Mouse (Mus musculus) kidney, postnatal 0 days (tissue): ENCODE results near the gene Sugt1. TPM values are rescaled to one million over a fixed set of nuclear protein-coding genes. Genes with fewer than 3 reads are reported as not detected.
A peak's percentile ranks its signal among the peaks of the same experiment; 100 is the strongest.

ENCODE experiments used
- ATAC-seq: fragments of 200-750 bp; cut with Nextera tagmentation; replicated peaks from 2 replicates; pipeline ENCODE4 v1.8.0; 2017; ENCODE audit warnings: low read depth, moderate number of reproducible peaks, moderate TSS enrichment, moderate library complexity; ENCODE audit not compliant: low FRiP score
- DNase-seq: peaks from one replicate; pipeline ENCODE4 v3.0.0-alpha.2; 2016; ENCODE audit warnings: low spot score
- H3K27ac ChIP-seq: fragments of 300-500 bp; sonication (generic); 2 replicates; pipeline ENCODE4 v1.5.1; 2014; ENCODE audit warnings: mild to moderate bottlenecking
- H3K27me3 ChIP-seq: fragments of 300-500 bp; sonication (generic); 2 replicates; pipeline ENCODE4 v1.6.1; 2014; ENCODE audit warnings: low read length, mixed read lengths; ENCODE audit not compliant: insufficient read depth
- H3K36me3 ChIP-seq: fragments of 300-500 bp; sonication (generic); 2 replicates; pipeline ENCODE4 v1.6.1; 2014; ENCODE audit warnings: low read length, mixed read lengths; ENCODE audit not compliant: insufficient read depth
- H3K4me1 ChIP-seq: fragments of 300-500 bp; sonication (generic); replicated peaks from 2 replicates; pipeline ENCODE4 v1.6.1; 2014; ENCODE audit warnings: antibody characterized with exemption, low read length, mixed read lengths; ENCODE audit not compliant: insufficient read depth
- H3K4me2 ChIP-seq: fragments of 300-500 bp; sonication (generic); 2 replicates; pipeline ENCODE4 v1.6.1; 2014; ENCODE audit warnings: mild to moderate bottlenecking, low read length, moderate library complexity, mixed read lengths
- H3K4me3 ChIP-seq: fragments of 300-500 bp; sonication (generic); replicated peaks from 2 replicates; pipeline ENCODE4 v1.5.1; 2014; ENCODE audit warnings: low read depth, low read length
- H3K9ac ChIP-seq: fragments of 300-500 bp; sonication (generic); 2 replicates; pipeline ENCODE4 v1.6.1; 2014; ENCODE audit warnings: low read depth, low read length
- H3K9me3 ChIP-seq: fragments of 300-500 bp; sonication (generic); replicated peaks from 2 replicates; pipeline ENCODE4 v1.6.1; 2016; ENCODE audit warnings: low read length, inconsistent platforms, mixed read lengths
- CTCF ChIP-seq: IDR thresholded peaks from 2 replicates; pipeline ENCODE4 v1.5.1; 2016; ENCODE audit warnings: antibody characterized with exemption, low read depth, mild to moderate bottlenecking, moderate library complexity
- WGBS: fragments of 180-500 bp; shearing (Covaris S2); extraction: QIAGEN DNeasy Blood & Tissue Kit; methylation state at CpG from one replicate; pipeline ENCODE4 v1.1.7; 2014; 5-methylcytosine and 5-hydroxymethylcytosine counted together
- polyA plus RNA-seq: library from polyadenylated mRNA; unstranded; fragments of >200 nt; fragmentation: Nextera tagmentation; extraction: Ambion mirVana; gene quantifications from 2 replicates; pipeline ENCODE4 v1.2.1, GENCODE M21; 2015

The Sugt1 gene
- polyA plus RNA-seq, 1 experiment from 2014 or later: 119 TPM

DNA sequence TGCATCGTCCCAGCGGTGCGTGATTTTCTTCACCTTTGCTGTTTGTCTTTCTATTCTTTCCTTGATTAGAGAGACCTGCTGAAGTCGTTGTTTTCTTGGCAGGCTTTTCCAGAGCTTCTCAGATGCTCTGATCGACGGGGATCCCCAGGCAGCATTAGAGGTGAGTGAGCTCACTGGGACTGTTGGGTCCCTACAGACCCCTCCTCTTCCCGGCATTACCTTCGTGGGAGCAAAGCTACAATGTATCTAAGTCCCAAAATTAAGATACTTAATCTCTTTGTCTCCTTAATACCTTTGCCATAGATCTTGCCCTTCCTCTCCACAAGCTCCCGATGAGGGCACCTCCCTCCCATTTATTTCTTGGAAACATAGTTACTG, 350 bp downstream of the Sugt1 start:
- peaks cover 12% of the 10 kb centered on the region; the same call in 1 of the 2 replicates for H3K4me1 ChIP-seq
- H3K9me3 ChIP-seq: no peaks in the 10 kb centered on the region
- H3K4me3 ChIP-seq: peak overlapping the region; percentile 53
- H3K27ac ChIP-seq: peak overlapping the region; percentile 94
- WGBS: 1% methylated on average over 9 of the region's 9 CpGs
- ATAC-seq (peak; percentile 18), DNase-seq (no peak)
- no peaks in the 10 kb centered on the region for H3K27me3 ChIP-seq
- H3K4me2 ChIP-seq: peak overlapping the region; percentile 76
- TF ChIP-seq CTCF: no peak
- H3K36me3 ChIP-seq: no peaks in the 10 kb centered on the region
- peak overlapping the region; percentile 73 for H3K9ac ChIP-seq

- no peak overlapping the region for H3K27ac ChIP-seq
- no peaks in the 10 kb centered on the region for H3K9me3 ChIP-seq
- TF ChIP-seq CTCF: no peak
- ATAC-seq: no peak
- DNase-seq: no peak
- peak overlapping the region; percentile 76 for H3K4me2 ChIP-seq
- H3K36me3 ChIP-seq: no peaks in the 10 kb centered on the region
- peak overlapping the region; percentile 53 for H3K4me3 ChIP-seq
- WGBS: 90% methylated on average over 9 of the region's 9 CpGs
- peaks cover 12% of the 10 kb centered on the region; the same call in 1 of the 2 replicates for H3K4me1 ChIP-seq
- no peaks in the 10 kb centered on the region for H3K27me3 ChIP-seq
- H3K9ac ChIP-seq: no peak overlapping the region
Observed at GRCm38 (mm10) chr14:79588534-79588951, 1.1 kb downstream of the Sugt1 start.

DNA sequence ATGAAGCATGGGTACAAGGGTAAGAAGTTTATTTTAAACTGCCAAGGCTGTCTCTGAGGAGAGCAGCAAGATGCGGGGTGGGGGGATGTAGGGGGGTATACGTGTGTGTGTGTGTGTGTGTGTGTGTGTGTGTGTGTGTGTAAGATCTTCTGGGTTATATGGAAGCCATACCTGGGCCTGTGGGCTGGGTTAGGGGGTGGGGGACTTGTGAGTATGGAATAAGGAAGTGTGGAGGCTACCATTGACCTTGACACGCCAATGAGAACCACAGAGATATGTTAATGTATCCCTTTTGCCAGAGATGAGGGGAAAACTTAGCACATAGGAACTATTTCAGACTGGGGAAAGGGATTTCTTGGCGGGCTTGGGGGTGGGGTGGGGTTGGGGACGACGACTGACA, 1.9 kb downstream of the Sugt1 start:
- WGBS: 89% methylated on average over 6 of the region's 6 CpGs
- DNase-seq (no peak), ATAC-seq (no peak)
- Histone ChIP-seq H3K4me2 (no peak overlapping the region), H3K4me3 (no peak overlapping the region), H3K27ac (no peak overlapping the region), H3K27me3 (no peaks in the 10 kb centered on the region), H3K9ac (no peak overlapping the region), H3K36me3 (no peaks in the 10 kb centered on the region), H3K9me3 (no peaks in the 10 kb centered on the region), H3K4me1 (peaks cover 12% of the 10 kb centered on the region; the same call in 1 of the 2 replicates)
- TF ChIP-seq CTCF: no peak

DNA sequence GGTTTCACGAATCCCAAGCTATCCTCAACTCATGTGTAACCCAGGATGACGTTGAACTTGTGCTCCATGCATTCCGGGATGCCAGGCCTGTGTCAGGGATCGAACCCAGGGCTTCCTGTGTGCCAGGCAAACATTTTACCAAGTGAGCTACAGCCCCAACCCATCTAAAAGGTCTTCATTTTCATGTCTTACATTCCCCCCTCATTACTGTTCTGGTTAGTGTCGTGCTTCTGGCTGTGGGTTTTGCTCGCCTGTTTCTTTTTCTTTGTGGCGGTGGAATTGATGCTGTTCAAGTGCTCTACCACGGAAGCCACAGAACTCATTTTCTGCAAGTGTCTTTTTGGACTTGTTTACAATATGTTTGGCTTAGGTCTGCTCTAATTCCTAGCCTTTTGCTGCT, 3.4 kb downstream of the Sugt1 start:
- DNase-seq (no peak), ATAC-seq (no peak)
- 96% methylated on average over 8 of the region's 8 CpGs for WGBS

DNA sequence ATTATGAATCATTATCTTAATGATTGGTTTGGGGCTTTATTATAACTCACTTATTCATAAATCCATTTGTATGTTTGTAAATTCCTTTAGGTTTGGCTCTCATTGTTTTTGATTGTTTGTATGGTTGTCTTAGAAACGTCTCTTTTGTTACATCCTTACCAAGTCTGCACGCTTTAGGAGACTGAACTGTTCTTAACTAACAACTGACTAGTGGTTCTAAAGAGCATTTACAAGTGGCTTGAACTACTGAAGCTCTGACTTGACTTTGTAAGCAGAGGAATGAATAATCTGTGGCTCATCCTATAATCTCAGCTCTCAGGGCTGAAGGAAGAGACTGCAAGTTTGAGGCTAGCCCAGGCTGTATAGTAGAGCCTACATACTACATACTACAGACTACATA, 4.1 kb downstream of the Sugt1 start:
- Histone ChIP-seq H3K27me3 (no peaks in the 10 kb centered on the region), H3K9me3 (no peaks in the 10 kb centered on the region), H3K9ac (no peak overlapping the region), H3K4me2 (no peak overlapping the region), H3K27ac (no peak overlapping the region), H3K4me1 (peaks cover 9% of the 10 kb centered on the region; the same call in 1 of the 2 replicates), H3K36me3 (peaks cover 12% of the 10 kb centered on the region; the same call in 1 of the 2 replicates), H3K4me3 (no peak overlapping the region)
- 89% methylated on average over 2 of the region's 2 CpGs for whole genome bisulfite sequencing
- DNase-seq (no peak), ATAC-seq (no peak)
- TF ChIP-seq CTCF: no peak

More for the DNA sequence above, 3.4 kb downstream of the Sugt1 start:
- Histone ChIP-seq H3K4me1 (peaks cover 12% of the 10 kb centered on the region; the same call in 1 of the 2 replicates), H3K4me3 (no peak overlapping the region), H3K9ac (no peak overlapping the region), H3K27ac (no peak overlapping the region), H3K27me3 (no peaks in the 10 kb centered on the region), H3K36me3 (0 out of 2 replicates have a peak, but pooled peaks cover 7% of the 10 kb centered on the region), H3K9me3 (no peaks in the 10 kb centered on the region), H3K4me2 (no peak overlapping the region)
- no peak for TF ChIP-seq CTCF

DNA sequence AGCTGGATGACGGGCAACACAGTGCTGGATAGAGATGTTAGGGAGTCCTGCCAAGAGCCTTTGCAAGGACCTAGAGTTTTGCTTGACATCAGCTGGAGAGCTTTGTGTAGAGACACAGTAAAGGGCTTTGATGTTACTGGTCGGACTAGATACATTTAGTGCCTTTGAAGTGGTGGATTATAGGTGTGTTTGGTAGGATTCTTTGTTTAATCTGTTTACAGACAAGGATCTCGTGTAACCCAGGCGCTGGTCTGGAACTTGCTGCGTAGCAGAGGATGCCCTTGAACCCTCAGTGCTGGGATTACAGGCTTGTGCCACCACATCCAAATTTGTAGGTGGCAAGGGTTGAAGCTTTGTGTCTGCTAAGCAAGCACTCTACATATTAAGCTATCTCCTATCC, 6.6 kb downstream of the Sugt1 start:
- H3K4me2 ChIP-seq: no peak overlapping the region
- 90% methylated on average over 5 of the region's 5 CpGs for whole genome bisulfite sequencing
- no peak for TF ChIP-seq CTCF

GRCm38 (mm10) chr14:79596602-79597001, 9.1 kb downstream of the Sugt1 start:
- peaks cover 44% of the 10 kb centered on the region for H3K36me3 ChIP-seq
- no peak overlapping the region for H3K27ac ChIP-seq
- H3K9me3 ChIP-seq: no peaks in the 10 kb centered on the region
- no peak overlapping the region for H3K9ac ChIP-seq
- 66% methylated on average over 4 of the region's 4 CpGs for WGBS
- no peak overlapping the region for H3K4me2 ChIP-seq
- no peaks in the 10 kb centered on the region for H3K4me1 ChIP-seq
- no peak overlapping the region for H3K4me3 ChIP-seq
- no peak for DNase-seq
- no peaks in the 10 kb centered on the region for H3K27me3 ChIP-seq
- TF ChIP-seq CTCF: no peak
- ATAC-seq: no peak

More for the DNA sequence above, 6.6 kb downstream of the Sugt1 start:
- peaks cover 22% of the 10 kb centered on the region; the same call in 1 of the 2 replicates for H3K36me3 ChIP-seq
- ATAC-seq (no peak), DNase-seq (no peak)
- H3K4me1 ChIP-seq: peaks cover 2% of the 10 kb centered on the region; the same call in 1 of the 2 replicates
- no peak overlapping the region for H3K4me3 ChIP-seq
- no peak overlapping the region for H3K27ac ChIP-seq
- H3K9ac ChIP-seq: no peak overlapping the region
- no peaks in the 10 kb centered on the region for H3K27me3 ChIP-seq
- no peaks in the 10 kb centered on the region for H3K9me3 ChIP-seq
